Mouse (Mus musculus): Measurements from ENCODE around the gene Trex1. TPM values are rescaled to one million over a fixed set of nuclear protein-coding genes. Genes with fewer than 3 reads are reported as not detected.
A peak's percentile ranks its signal among the peaks of the same experiment; 100 is the strongest.

The Trex1 gene
- polyA plus RNA-seq, 1 experiment: 49.1 TPM

DNA sequence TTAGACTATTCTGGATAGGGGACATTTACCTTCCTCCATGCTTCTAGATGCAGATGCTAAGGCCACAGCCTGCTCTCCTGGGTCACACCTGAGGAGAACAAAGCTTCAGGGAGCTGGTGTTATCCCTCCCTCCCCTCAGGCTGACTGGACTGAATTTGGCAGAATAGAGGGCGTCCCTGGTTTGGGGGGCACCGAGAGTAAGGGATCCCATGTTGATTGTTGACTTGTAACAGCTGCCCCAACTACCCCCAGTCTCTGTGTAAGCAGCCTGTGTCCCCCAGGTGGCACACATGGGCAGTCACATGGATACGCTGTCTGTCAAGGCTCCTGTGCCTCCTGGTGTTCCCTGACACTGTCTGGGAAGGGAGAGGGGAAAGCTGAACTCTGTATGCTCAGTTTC lies 31.1 kb downstream of the Trex1 start:
- Histone ChIP-seq H3K27me3 (replicated peaks) (peaks cover 27% of the 10 kb centered on the region), H3K9me3 (no peaks in the 10 kb centered on the region), H3K36me3 (replicated peaks; ENCODE audit: low read length) (peaks cover 85% of the 10 kb centered on the region), H3K4me3 (replicated peaks) (no peak overlapping the region), H3K4me1 (peaks cover 49% of the 10 kb centered on the region)
- TF ChIP-seq GATA1 (IDR thresholded peaks at IDR 0.05; ENCODE audit: borderline replicate concordance, low read length) (no peak), FLI1 (IDR thresholded peaks at IDR 0.05; ENCODE audit: low read length) (no peak)

DNA sequence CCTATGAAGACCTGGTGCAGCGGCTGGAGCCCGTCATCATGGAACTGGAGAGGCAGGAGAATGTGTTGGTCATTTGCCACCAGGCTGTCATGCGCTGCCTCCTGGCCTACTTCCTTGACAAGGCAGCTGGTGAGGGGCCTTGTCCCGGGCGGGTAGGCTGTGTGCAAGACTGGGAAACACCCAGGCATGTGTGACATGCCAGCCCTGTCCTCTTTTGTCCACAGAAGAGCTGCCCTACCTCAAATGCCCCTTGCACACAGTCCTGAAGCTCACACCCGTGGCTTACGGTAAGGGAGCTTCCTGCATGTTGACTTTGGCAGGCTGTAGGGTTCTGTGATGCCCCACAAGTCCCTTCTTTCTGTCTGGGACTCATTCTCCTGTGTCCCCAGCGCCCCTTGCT lies 32.0 kb downstream of the Trex1 start:
- Histone ChIP-seq H3K27me3 (replicated peaks) (peaks cover 26% of the 10 kb centered on the region), H3K4me3 (replicated peaks) (no peak overlapping the region), H3K4me1 (peaks cover 49% of the 10 kb centered on the region), H3K9me3 (no peaks in the 10 kb centered on the region), H3K36me3 (replicated peaks; ENCODE audit: low read length) (peaks cover 92% of the 10 kb centered on the region)
- TF ChIP-seq GATA1 (IDR thresholded peaks at IDR 0.05; ENCODE audit: borderline replicate concordance, low read length) (no peak), FLI1 (IDR thresholded peaks at IDR 0.05; ENCODE audit: low read length) (no peak)

DNA sequence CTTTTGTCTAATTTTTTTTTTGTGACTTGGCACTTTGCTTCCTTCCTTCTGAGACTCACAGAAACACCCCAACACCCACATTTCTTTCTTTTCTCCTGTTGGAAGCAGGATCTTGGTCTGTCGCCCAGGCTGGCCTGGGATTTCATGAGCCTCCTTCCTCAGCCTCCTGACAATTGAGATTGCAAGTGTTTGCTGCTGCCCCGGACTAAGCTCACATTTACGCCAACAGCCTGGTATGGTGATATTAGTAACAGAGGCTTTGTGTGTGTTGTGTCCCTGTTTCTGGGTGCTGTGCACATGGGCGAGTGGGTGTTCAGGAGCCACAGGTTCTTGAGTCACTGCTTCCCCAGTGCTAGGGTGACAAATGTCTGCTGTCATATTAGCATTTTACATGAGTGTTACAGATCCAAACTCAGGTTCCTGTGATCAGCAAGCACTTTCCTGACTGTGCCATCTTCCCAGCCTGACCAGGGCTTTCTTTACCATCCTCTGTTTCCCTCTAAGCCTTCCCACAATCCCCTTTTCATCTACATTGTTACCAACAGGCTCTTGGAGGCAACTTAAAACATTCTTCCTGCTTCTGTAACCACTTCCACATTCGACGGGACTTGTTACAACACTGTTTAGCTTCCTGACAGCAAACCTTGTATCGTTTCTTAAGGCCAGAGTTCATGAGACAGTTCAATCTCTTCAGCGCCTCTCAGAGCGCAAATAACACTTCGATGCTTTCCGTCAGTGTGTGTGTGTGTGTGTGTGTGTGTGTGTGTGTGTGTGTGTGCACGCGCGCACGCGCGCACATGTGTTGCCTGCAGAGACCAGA lies 36.5 kb downstream of the Trex1 start:
- Histone ChIP-seq H3K4me1 (peaks cover 45% of the 10 kb centered on the region), H3K27me3 (replicated peaks) (peaks cover 21% of the 10 kb centered on the region), H3K36me3 (replicated peaks; ENCODE audit: low read length) (peaks cover 53% of the 10 kb centered on the region), H3K9me3 (no peaks in the 10 kb centered on the region), H3K4me3 (replicated peaks) (no peak overlapping the region)
- TF ChIP-seq FLI1 (IDR thresholded peaks at IDR 0.05; ENCODE audit: low read length): no peak
- TF ChIP-seq GATA1 (IDR thresholded peaks at IDR 0.05; ENCODE audit: borderline replicate concordance, low read length): no peak

DNA sequence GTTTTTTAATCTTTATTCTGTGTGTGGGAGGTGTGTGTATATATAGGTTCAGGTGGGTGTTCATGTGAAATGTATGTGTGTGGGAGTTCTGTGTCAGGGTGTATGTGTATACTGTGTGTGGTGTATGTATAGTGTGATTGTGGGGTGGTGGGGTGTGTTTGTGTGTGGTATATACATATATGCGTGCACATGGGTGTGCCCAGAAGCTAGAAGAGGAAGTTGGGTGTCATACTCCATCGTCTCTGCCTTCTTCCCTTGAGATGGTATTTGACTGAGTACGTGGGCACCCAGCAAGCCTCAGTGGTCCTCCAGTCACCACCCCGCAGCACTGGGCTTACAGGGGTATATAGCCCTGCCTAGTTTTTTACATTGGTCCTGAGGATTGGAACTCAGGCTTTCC lies 38.1 kb downstream of the Trex1 start:
- Histone ChIP-seq H3K4me3 (replicated peaks) (no peak overlapping the region), H3K27me3 (replicated peaks) (peaks cover 19% of the 10 kb centered on the region), H3K36me3 (replicated peaks; ENCODE audit: low read length) (peaks cover 46% of the 10 kb centered on the region), H3K4me1 (peaks cover 50% of the 10 kb centered on the region), H3K9me3 (no peaks in the 10 kb centered on the region)
- TF ChIP-seq FLI1 (IDR thresholded peaks at IDR 0.05; ENCODE audit: low read length): no peak
- no peak for TF ChIP-seq GATA1 (IDR thresholded peaks at IDR 0.05; ENCODE audit: borderline replicate concordance, low read length)

DNA sequence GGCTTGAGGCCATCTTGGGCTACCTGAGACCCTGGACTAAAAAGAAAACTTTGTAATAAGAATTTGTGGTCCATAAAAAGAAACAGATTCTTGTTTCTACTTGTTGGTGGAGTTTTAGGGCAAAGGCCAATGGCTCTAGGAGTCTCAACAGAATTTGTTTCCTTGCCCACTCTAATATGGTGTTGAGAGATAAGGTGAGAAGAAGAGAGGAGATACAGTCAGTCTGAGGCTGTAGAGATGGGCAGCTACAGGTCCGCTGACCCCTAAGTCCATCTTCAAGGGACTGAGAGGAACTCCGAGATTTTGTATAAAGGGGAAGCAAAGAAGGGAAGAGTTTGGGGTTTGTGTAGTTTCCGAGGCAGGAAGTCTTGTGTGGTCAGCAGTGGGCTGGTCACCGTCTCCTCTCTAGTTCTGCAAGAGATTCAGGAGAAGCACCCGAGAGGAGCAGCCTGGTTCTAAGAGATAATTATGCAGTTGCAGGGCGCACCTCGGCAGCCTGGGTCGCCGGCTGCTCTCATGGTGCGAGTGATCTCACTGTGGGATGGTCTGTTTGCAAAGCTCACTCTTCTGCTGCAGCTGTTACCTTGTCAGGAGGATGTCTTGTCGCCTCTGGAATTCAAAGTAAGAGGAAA lies 42.4 kb downstream of the Trex1 start:
- TF ChIP-seq FLI1 (IDR thresholded peaks at IDR 0.05; ENCODE audit: low read length) (no peak), GATA1 (IDR thresholded peaks at IDR 0.05; ENCODE audit: borderline replicate concordance, low read length) (no peak)
- Histone ChIP-seq H3K27me3 (replicated peaks) (peaks cover 13% of the 10 kb centered on the region), H3K4me1 (peaks cover 59% of the 10 kb centered on the region), H3K9me3 (no peaks in the 10 kb centered on the region), H3K36me3 (replicated peaks; ENCODE audit: low read length) (peaks cover 35% of the 10 kb centered on the region), H3K4me3 (replicated peaks) (peak overlapping the region; percentile 84)

DNA sequence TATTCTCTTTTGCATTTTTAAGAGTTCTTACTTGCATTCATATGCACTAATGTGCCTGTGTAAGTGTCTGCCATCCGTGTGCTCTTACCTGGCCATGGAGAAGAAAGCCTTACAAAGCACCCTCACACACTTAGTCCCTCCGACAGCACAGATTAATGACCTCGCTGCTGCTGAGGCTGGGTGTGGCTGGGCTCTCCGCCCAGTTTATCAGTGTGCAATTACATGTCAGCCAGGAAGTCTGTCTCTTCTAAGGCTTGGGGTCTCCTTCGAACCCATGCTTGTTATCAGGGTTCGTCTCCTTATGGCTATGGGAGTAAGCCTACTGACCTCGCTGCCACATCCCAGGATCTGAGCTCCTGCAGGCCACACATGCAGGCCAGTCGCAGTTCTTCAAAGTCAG lies 44.1 kb downstream of the Trex1 start:
- TF ChIP-seq FLI1 (IDR thresholded peaks at IDR 0.05; ENCODE audit: low read length): no peak
- no peak for TF ChIP-seq GATA1 (IDR thresholded peaks at IDR 0.05; ENCODE audit: borderline replicate concordance, low read length)
- Histone ChIP-seq H3K36me3 (replicated peaks; ENCODE audit: low read length) (peaks cover 51% of the 10 kb centered on the region), H3K9me3 (no peaks in the 10 kb centered on the region), H3K4me3 (replicated peaks) (no peak overlapping the region), H3K27me3 (replicated peaks) (peaks cover 9% of the 10 kb centered on the region), H3K4me1 (peaks cover 66% of the 10 kb centered on the region)

DNA sequence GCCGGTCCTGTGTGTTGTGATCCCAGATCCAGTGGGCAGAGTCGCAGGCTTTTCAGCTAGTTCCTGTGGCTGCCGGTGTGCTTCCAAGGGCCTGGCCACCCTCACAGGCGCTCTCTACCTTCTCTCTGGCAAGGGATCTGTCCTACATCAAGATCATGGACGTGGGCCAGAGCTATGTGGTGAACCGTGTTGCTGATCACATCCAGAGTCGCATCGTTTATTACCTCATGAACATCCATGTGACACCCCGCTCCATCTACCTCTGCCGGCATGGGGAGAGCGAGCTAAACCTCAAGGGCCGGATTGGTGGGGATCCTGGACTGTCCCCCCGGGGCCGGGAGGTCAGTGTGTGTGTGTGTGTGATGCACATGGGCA lies 49.2 kb downstream of the Trex1 start:
- H3K4me3 ChIP-seq (replicated peaks): peak overlapping the region; percentile 87
- H3K4me1 ChIP-seq: peaks cover 91% of the 10 kb centered on the region

DNA sequence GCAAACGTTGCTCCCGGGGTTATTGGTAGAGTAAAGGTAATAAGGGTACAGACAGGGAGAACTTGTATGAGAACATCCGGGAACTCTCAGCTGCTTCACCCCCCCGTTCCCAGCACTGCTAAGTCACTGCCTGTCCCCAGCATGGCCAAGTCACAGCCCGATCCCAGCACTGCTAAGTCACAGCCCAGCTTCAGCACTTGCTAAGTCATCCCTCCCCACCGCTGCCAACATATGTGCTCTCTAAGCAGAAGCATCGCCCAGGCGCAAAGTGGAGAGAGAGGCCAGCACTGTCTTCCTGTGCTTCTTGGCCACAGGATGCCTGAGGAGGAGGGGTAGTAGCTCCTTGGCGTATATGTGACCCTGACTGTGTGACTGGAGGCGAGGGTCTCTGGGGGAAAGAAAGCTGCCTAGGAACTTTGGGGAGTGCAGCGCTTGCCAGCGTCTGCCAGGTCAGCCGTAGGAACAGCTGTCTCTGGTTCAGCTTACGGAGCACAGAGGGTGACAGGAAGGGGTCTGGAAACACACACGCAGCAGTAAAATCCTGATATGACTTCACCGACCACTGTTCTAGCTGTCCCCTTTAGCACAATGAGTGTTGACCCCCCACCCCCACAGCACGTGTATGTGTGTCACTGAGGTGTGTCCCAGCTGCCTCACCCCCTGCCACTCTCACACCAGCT lies 49.8 kb downstream of the Trex1 start:
- TF ChIP-seq FLI1 (IDR thresholded peaks at IDR 0.05; ENCODE audit: low read length) (no peak), GATA1 (IDR thresholded peaks at IDR 0.05; ENCODE audit: borderline replicate concordance, low read length) (no peak)
- H3K27me3 ChIP-seq (replicated peaks): no peaks in the 10 kb centered on the region
- H3K4me1 ChIP-seq: peaks cover 89% of the 10 kb centered on the region
- peak overlapping the region; percentile 87 for H3K4me3 ChIP-seq (replicated peaks)
- no peaks in the 10 kb centered on the region for H3K9me3 ChIP-seq
- peaks cover 68% of the 10 kb centered on the region for H3K36me3 ChIP-seq (replicated peaks; ENCODE audit: low read length)

More for the DNA sequence above, 49.2 kb downstream of the Trex1 start:
- TF ChIP-seq GATA1 (IDR thresholded peaks at IDR 0.05; ENCODE audit: borderline replicate concordance, low read length) (no peak), FLI1 (IDR thresholded peaks at IDR 0.05; ENCODE audit: low read length) (no peak)
- Histone ChIP-seq H3K36me3 (replicated peaks; ENCODE audit: low read length) (peaks cover 72% of the 10 kb centered on the region), H3K27me3 (replicated peaks) (no peaks in the 10 kb centered on the region), H3K9me3 (no peaks in the 10 kb centered on the region)

DNA sequence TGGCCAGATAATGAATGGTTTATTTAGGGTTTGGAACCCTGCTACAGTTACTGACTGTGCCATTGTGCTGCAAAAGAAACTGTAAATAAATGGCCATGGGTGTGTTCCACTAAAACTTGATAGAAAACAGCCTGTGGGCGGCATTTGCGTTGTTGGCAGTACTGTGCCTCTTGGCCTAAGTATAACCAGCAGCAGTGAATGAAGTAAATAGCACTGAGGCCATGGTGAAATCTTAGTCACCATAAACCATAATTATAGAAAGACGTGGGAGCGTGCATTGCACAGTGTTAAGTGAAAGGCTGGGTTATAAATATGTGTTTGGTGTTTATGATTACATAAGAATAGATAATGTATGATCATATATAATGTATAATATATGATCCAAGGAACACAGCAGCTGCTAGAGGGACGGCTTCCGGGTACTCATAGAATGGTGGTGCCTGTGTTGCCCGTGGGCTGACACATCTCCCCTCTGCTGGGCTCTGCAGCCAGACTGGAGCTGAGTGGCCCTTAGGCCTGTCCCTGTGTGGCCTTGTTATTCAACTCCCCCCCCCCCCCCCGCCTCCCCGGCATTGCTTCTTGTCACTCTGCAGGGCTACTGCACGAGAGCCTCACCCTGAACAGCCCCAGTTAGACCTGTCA lies 50.4 kb downstream of the Trex1 start:
- no peak for TF ChIP-seq GATA1 (IDR thresholded peaks at IDR 0.05; ENCODE audit: borderline replicate concordance, low read length)
- TF ChIP-seq FLI1 (IDR thresholded peaks at IDR 0.05; ENCODE audit: low read length): no peak
- peaks cover 62% of the 10 kb centered on the region for H3K36me3 ChIP-seq (replicated peaks; ENCODE audit: low read length)
- peak overlapping the region; percentile 87 for H3K4me3 ChIP-seq (replicated peaks)
- no peaks in the 10 kb centered on the region for H3K9me3 ChIP-seq
- peaks cover 90% of the 10 kb centered on the region for H3K4me1 ChIP-seq
- no peaks in the 10 kb centered on the region for H3K27me3 ChIP-seq (replicated peaks)
